Mouse (Mus musculus) right cerebral cortex, postnatal 10 days (tissue): Measurements from ENCODE around the gene Nsg1.

Experiments
- DNase-seq, 2 experiments: peaks; one replicate each; pipeline ENCODE4 v3.0.0; 2021; ENCODE audit warnings: low spot score in 2 of 2

The Nsg1 gene

GRCm38 (mm10) chr5:38146524-38146923, 13.2 kb downstream of the Nsg1 start:
- peak in 1 of 2 experiments; percentile 24 for DNase-seq

DNA sequence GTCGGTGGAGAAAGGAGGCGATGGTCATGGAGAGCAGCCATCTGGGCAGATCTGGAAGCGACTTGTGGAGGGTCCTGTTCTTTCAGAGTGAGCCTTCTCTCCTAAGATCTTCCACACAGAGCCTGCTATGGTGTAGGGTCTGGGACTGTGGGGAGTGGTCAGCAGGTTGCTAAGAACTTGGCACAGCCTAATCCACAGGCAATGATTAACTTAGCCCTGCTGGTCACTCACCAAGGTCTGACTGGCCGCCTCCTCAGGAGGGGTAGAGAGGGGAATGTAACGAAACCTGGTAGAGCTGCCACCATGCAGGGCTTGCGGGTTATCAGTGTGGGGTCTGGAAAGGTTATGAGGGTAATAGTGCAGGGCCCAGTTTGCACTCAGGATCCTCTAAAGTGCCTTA, 18.8 kb downstream of the Nsg1 start:
- DNase-seq = no peak

DNA sequence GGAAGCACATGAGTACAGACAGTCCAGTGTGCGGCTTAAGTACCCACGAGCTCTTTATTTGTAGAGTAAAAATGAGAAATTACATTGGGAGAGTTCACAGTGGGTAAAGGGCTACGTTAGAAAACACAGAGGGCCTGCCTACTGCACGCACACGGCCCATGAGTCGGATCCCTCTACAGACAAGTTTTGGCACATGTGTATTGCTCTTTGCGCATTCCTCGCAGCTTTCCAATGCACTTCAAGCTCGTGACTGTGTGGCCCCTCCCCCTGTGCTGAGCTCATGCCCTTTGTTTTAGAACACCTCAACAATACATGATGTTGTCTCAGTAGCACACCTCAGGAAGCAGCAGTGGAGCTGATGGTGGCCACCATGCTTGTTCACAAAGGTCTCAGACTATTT, 22.5 kb downstream of the Nsg1 start:
- DNase-seq = no peak

- DNase-seq = no peak
Observed at GRCm38 (mm10) chr5:38136247-38136646, 23.5 kb downstream of the Nsg1 start.

DNA sequence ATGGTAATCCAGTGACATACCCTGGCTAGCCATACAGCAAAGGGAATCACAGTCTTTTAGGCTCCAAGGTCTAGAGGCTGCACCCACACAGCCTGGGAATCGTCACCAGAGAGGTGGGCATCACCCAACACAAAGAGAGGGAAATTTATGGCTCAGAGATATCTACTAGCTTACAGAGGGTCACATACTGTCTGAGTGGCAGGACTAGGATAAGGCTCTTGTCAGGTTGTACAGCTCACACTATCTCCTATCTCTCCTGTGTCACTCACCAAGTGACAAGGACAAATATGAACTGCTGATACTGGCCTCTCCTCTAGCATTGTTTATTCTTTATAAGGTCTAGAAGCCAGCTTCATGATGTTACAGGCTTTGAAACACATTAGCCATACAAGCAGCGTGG, 30.4 kb downstream of the Nsg1 start:
- no peak for DNase-seq

GRCm38 (mm10) chr5:38126519-38127306, 33.0 kb downstream of the Nsg1 start:
- DNase-seq = no peak

DNA sequence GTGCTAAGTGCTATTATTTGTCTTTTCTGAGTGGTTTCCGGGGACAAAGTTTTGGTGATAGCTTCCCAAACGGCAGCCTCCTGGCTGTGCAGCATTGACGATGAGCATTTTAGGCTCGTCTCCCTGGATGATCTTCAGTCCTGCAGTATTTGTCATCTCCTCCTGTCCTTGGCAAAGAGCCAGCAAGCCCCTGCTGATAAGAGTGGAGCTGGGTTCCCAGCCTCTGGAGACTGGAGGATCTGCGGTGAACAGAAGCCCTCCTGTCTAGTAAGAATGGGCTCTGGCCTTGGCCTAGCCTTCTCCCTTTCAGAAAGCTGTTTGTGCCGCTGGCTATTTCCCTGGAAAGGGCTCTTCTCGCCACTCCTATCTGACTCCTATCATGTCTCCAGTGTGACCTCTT, 38.0 kb downstream of the Nsg1 start:
- DNase-seq = no peak

- no peak for DNase-seq
Observed at GRCm38 (mm10) chr5:38119268-38119667, 40.4 kb downstream of the Nsg1 start.

DNA sequence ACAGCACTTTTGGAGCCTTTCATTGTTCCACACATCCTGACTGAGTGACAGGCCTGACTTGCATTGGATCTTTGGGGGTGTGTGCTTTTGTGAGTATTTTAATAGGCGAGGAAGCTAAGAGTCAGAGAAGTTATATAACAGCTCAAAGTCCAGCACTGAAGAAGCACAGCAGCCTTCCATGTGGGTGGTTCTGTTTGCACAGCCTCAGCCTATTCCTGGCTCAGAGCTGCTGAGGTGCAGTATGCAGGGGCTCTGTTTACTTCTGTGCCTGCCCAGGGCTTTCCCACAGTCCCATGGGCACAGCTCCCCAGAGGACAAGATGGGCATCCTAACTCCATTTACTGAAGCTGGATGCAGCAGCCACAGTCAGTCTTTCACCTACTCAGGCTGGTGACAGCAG, 42.7 kb downstream of the Nsg1 start:
- DNase-seq = no peak

- no peak for DNase-seq
Observed at GRCm38 (mm10) chr5:38114526-38114925, 45.2 kb downstream of the Nsg1 start.

DNA sequence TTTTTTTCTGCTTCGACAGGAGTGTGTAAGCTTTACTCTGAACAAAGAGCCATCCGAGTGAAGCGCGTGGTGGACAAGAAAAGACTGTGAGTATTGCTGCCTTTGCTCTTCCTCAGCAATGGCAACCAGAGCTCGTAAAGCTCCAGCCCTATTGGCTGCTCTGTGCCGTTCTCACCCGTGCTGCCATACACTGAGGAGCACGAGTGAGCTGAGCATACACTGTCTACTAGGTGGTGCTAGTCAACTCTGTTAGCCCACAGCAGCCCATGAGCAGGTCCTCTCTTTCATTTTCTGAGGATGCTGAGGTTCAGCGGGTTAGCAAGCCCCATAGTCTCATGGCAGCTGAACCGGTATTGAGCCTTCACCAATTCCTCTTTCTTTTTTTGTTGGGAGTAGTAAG, 52.9 kb downstream of the Nsg1 start:
- no peak for DNase-seq

DNA sequence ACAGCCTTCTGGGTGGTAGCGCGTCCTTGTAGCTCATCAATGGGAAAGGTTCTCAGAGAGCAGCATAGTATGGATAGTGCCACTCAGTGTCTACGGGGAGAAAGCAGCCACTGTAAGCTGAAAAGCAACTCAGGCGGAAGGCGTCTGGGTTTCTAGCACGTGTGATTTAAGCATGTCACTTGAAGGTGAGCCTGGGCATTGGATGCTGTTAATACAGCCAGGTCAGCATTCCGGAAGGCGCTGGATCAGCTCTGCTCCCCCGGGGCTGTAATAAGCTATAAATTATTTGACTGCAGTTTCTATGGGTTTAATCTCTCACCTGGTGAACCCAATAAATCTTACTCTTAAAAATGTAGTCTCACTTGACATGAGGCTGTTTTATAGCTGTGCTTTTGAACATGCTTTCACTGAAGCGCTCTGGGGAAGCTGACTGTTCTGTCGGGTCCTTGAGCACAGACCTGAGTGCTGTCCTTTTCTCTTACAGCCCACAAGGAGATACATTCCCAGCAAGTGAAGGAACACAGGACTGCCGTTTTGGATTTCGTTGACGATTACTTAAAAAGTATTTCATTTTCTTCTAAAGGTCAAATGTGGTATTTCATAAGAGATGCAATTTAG, 53.5 kb downstream of the Nsg1 start:
- no peak for DNase-seq

- no peak for DNase-seq
Observed at GRCm38 (mm10) chr5:38102945-38103344, 56.8 kb downstream of the Nsg1 start.

DNA sequence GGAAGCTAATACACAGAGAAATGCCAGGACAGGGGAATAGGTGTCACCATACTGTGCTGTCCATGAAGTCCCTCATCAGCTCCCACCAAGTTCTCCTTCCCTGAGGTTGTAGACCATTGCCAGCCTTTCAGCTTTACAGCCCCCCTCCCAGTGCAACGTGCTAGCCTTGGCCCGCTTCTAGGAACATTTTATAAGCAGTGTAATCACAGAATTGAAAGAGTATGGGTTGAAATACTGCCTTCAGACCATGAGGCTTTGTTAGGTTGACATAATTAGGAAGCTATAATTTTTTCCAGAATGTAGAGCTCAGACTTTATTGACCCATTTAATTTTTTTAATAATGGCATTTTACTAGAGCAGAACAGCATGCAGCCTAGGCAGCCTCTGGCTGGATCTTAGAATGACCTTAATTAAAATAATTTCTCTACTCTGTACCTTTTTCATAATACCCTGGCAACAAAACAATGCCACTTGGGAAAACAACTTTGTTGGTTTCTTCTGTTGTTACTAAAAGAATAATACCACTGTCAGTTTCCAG, 60.5 kb downstream of the Nsg1 start:
- DNase-seq = no peak

DNA sequence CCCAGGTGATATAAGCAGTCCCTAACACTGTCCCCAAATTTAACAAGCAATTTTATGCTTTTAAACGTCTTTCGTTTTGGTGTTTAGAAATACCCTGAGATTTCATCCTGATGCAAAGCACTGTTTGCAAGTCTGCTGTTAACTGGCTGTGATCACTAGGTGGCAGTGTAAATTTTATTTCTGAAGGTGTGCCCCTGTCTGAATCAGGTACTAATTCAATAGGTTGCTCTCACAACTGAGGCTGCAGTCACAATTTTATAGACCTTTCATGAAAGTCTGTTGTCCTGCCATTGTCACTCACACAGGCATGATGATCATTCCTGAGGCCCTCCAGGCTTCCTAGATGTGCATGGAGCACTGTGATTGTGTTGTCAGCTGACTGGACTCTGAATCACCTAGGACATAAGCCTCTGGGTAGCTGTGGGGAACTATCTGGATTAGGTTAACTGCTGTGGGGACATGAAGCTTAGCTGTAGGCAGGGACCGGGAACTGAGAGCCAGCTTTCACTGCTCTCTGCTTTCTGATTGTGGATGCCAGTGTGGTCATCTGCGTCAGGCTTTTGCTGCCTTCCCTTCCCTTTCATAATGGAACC, 62.1 kb downstream of the Nsg1 start:
- no peak for DNase-seq

GRCm38 (mm10) chr5:38094331-38094730, 65.4 kb downstream of the Nsg1 start:
- DNase-seq = no peak

GRCm38 (mm10) chr5:38091966-38092304, 67.8 kb downstream of the Nsg1 start:
- DNase-seq = no peak

DNA sequence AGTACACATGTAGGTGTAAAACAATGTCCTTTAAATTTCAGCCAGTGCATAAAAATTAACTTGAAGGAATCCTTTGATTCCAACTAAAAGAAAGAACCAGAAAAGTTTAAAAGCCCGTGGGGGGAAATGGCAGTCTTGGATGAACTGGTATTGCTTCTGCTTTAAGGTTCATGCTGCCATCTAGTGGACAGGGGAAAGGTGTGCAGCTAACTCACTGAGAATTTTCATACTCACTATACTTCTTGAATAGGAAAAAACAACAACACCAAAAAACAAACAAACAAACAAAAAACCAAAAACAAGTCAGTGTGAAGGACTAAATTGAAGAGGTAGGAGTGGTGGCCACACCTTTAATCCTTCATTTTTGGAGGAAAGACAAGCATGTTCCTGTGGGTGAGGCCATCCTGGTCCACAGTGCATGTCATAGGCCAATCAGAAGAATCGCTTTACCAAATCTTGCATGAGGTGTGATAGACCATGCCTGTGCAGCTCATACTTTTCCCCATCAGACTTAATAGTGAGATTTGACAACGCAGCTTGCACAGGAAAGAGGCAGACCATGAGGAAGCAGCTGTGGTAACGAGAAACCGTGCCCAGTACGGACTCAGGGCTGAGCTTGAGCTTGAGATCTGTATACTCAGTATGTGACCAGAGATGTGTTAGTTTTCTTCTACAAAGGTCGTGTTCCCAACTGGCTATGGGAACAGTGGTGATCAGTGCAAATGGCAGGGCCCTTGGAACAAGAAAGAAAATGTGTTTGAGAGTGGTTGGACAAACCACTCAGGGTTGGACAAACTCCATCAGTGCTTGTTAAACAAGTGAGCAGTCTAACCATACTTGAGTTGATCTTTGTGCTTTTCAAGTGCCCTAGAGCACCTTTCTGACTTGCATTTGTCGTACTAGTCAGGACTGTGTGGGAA, 68.4 kb downstream of the Nsg1 start:
- DNase-seq = peak; percentile 50 to 54

- no peak for DNase-seq
Observed at GRCm38 (mm10) chr5:38090581-38090980, 69.1 kb downstream of the Nsg1 start.

- no peak for DNase-seq
Observed at GRCm38 (mm10) chr5:38090111-38090510, 69.6 kb downstream of the Nsg1 start.
